Mouse (Mus musculus): ENCODE results near the gene Myo5a. TPM values are rescaled to one million over a fixed set of nuclear protein-coding genes. Genes with fewer than 3 reads are reported as not detected.

Gene Myo5a
- polyA plus RNA-seq, 1 experiment from 2014 or later, result 17.8 TPM

- H3K27ac ChIP-seq, result no peak overlapping the region
- H3K36me3 ChIP-seq, result no peaks in the 10 kb centered on the region
- 0 out of 2 replicates have a peak, but pooled peaks cover 2% of the 10 kb centered on the region for H3K4me1 ChIP-seq
- H3K4me3 ChIP-seq, result no peak overlapping the region
- H3K27me3 ChIP-seq, result no peaks in the 10 kb centered on the region
- ATAC-seq (ENCODE audit: insufficient number of reproducible peaks, low FRiP score, low TSS enrichment, low read depth), result no peak
- no peak overlapping the region for H3K4me2 ChIP-seq
- H3K9me3 ChIP-seq, result no peaks in the 10 kb centered on the region
- no peak overlapping the region for H3K9ac ChIP-seq
Observed at GRCm38 (mm10) chr9:75077191-75077590, 6.4 kb downstream of the Myo5a start.

GRCm38 (mm10) chr9:75085242-75085824, 14.5 kb downstream of the Myo5a start:
- no peaks in the 10 kb centered on the region for H3K9me3 ChIP-seq
- no peak overlapping the region for H3K4me3 ChIP-seq
- no peak overlapping the region for H3K9ac ChIP-seq
- WGBS, result 76% methylated on average over 5 of the region's 5 CpGs
- H3K27ac ChIP-seq, result no peak overlapping the region
- no peaks in the 10 kb centered on the region for H3K36me3 ChIP-seq
- no peaks in the 10 kb centered on the region for H3K4me1 ChIP-seq
- no peaks in the 10 kb centered on the region for H3K27me3 ChIP-seq
- H3K4me2 ChIP-seq, result no peak overlapping the region
- no peak for ATAC-seq (ENCODE audit: insufficient number of reproducible peaks, low FRiP score, low TSS enrichment, low read depth)

GRCm38 (mm10) chr9:75087823-75088222, 17.0 kb downstream of the Myo5a start:
- no peaks in the 10 kb centered on the region for H3K9me3 ChIP-seq
- no peaks in the 10 kb centered on the region for H3K27me3 ChIP-seq
- no peak overlapping the region for H3K4me3 ChIP-seq
- H3K36me3 ChIP-seq, result no peaks in the 10 kb centered on the region
- H3K4me2 ChIP-seq, result no peak overlapping the region
- WGBS, result 42% methylated on average over 2 of the region's 2 CpGs
- no peak for ATAC-seq (ENCODE audit: insufficient number of reproducible peaks, low FRiP score, low TSS enrichment, low read depth)
- H3K4me1 ChIP-seq, result no peaks in the 10 kb centered on the region
- no peak overlapping the region for H3K27ac ChIP-seq
- H3K9ac ChIP-seq, result no peak overlapping the region

- no peaks in the 10 kb centered on the region for H3K9me3 ChIP-seq
- no peak for ATAC-seq (ENCODE audit: insufficient number of reproducible peaks, low FRiP score, low TSS enrichment, low read depth)
- H3K27me3 ChIP-seq, result no peaks in the 10 kb centered on the region
- WGBS, result 76% methylated on average over 3 of the region's 3 CpGs
- no peak overlapping the region for H3K4me3 ChIP-seq
- no peak overlapping the region for H3K27ac ChIP-seq
- no peak overlapping the region for H3K4me2 ChIP-seq
- H3K36me3 ChIP-seq, result no peaks in the 10 kb centered on the region
- H3K4me1 ChIP-seq, result no peaks in the 10 kb centered on the region
- no peak overlapping the region for H3K9ac ChIP-seq
Observed at GRCm38 (mm10) chr9:75089285-75089684, 18.5 kb downstream of the Myo5a start.

GRCm38 (mm10) chr9:75092134-75092533, 21.3 kb downstream of the Myo5a start:
- Histone ChIP-seq H3K9me3 (no peaks in the 10 kb centered on the region), H3K36me3 (no peaks in the 10 kb centered on the region), H3K9ac (no peak overlapping the region), H3K4me2 (no peak overlapping the region), H3K4me3 (no peak overlapping the region), H3K27ac (no peak overlapping the region), H3K4me1 (no peaks in the 10 kb centered on the region), H3K27me3 (no peaks in the 10 kb centered on the region)
- 42% methylated on average over 1 of the region's 1 CpGs for WGBS
- ATAC-seq (ENCODE audit: insufficient number of reproducible peaks, low FRiP score, low TSS enrichment, low read depth), result no peak

GRCm38 (mm10) chr9:75094762-75095161, 23.9 kb downstream of the Myo5a start:
- H3K9me3 ChIP-seq, result no peaks in the 10 kb centered on the region
- no peaks in the 10 kb centered on the region for H3K27me3 ChIP-seq
- no peaks in the 10 kb centered on the region for H3K36me3 ChIP-seq
- no peaks in the 10 kb centered on the region for H3K4me1 ChIP-seq
- no peak overlapping the region for H3K9ac ChIP-seq
- H3K4me3 ChIP-seq, result no peak overlapping the region
- WGBS, result 73% methylated on average over 3 of the region's 3 CpGs
- no peak overlapping the region for H3K4me2 ChIP-seq
- ATAC-seq (ENCODE audit: insufficient number of reproducible peaks, low FRiP score, low TSS enrichment, low read depth), result no peak
- H3K27ac ChIP-seq, result no peak overlapping the region

GRCm38 (mm10) chr9:75098937-75099336, 28.1 kb downstream of the Myo5a start:
- Histone ChIP-seq H3K4me3 (no peak overlapping the region), H3K27ac (no peak overlapping the region), H3K36me3 (no peaks in the 10 kb centered on the region), H3K9me3 (no peaks in the 10 kb centered on the region), H3K9ac (no peak overlapping the region), H3K27me3 (no peaks in the 10 kb centered on the region), H3K4me2 (no peak overlapping the region), H3K4me1 (no peaks in the 10 kb centered on the region)
- 95% methylated on average over 9 of the region's 9 CpGs for WGBS
- ATAC-seq (ENCODE audit: insufficient number of reproducible peaks, low FRiP score, low TSS enrichment, low read depth), result no peak

- H3K9ac ChIP-seq, result no peak overlapping the region
- 76% methylated on average over 8 of the region's 8 CpGs for WGBS
- no peak overlapping the region for H3K4me2 ChIP-seq
- H3K27ac ChIP-seq, result no peak overlapping the region
- no peaks in the 10 kb centered on the region for H3K27me3 ChIP-seq
- H3K36me3 ChIP-seq, result no peaks in the 10 kb centered on the region
- ATAC-seq (ENCODE audit: insufficient number of reproducible peaks, low FRiP score, low TSS enrichment, low read depth), result no peak
- no peaks in the 10 kb centered on the region for H3K9me3 ChIP-seq
- H3K4me3 ChIP-seq, result no peak overlapping the region
- no peaks in the 10 kb centered on the region for H3K4me1 ChIP-seq
Observed at GRCm38 (mm10) chr9:75100157-75100781, 29.5 kb downstream of the Myo5a start.

- ATAC-seq (ENCODE audit: insufficient number of reproducible peaks, low FRiP score, low TSS enrichment, low read depth), result no peak
- Histone ChIP-seq H3K27me3 (no peaks in the 10 kb centered on the region), H3K4me2 (no peak overlapping the region), H3K36me3 (no peaks in the 10 kb centered on the region), H3K4me3 (no peak overlapping the region), H3K4me1 (no peaks in the 10 kb centered on the region), H3K9me3 (no peaks in the 10 kb centered on the region), H3K27ac (no peak overlapping the region), H3K9ac (no peak overlapping the region)
Observed at GRCm38 (mm10) chr9:75102131-75102530, 31.3 kb downstream of the Myo5a start.

GRCm38 (mm10) chr9:75116571-75117177, 45.9 kb downstream of the Myo5a start:
- Histone ChIP-seq H3K9me3 (no peaks in the 10 kb centered on the region), H3K4me3 (no peak overlapping the region), H3K4me2 (no peak overlapping the region), H3K4me1 (no peaks in the 10 kb centered on the region), H3K27me3 (no peaks in the 10 kb centered on the region), H3K9ac (no peak overlapping the region), H3K36me3 (peaks cover 6% of the 10 kb centered on the region; the same call in 1 of the 2 replicates), H3K27ac (no peak overlapping the region)
- ATAC-seq (ENCODE audit: insufficient number of reproducible peaks, low FRiP score, low TSS enrichment, low read depth), result no peak
- WGBS, result 83% methylated on average over 2 of the region's 2 CpGs

GRCm38 (mm10) chr9:75121126-75121525, 50.3 kb downstream of the Myo5a start:
- no peak for ATAC-seq (ENCODE audit: insufficient number of reproducible peaks, low FRiP score, low TSS enrichment, low read depth)
- no peak overlapping the region for H3K9ac ChIP-seq
- H3K27ac ChIP-seq, result no peak overlapping the region
- H3K27me3 ChIP-seq, result no peaks in the 10 kb centered on the region
- H3K4me2 ChIP-seq, result no peak overlapping the region
- peaks cover 6% of the 10 kb centered on the region; the same call in 1 of the 2 replicates for H3K36me3 ChIP-seq
- WGBS, result 87% methylated on average over 3 of the region's 3 CpGs
- H3K9me3 ChIP-seq, result no peaks in the 10 kb centered on the region
- H3K4me3 ChIP-seq, result no peak overlapping the region
- H3K4me1 ChIP-seq, result no peaks in the 10 kb centered on the region

GRCm38 (mm10) chr9:75124201-75124721, 53.4 kb downstream of the Myo5a start:
- no peak overlapping the region for H3K4me2 ChIP-seq
- no peak overlapping the region for H3K27ac ChIP-seq
- H3K4me1 ChIP-seq, result no peaks in the 10 kb centered on the region
- peaks cover 3% of the 10 kb centered on the region; the same call in 1 of the 2 replicates for H3K36me3 ChIP-seq
- no peak overlapping the region for H3K4me3 ChIP-seq
- 54% methylated on average over 6 of the region's 6 CpGs for WGBS
- ATAC-seq (ENCODE audit: insufficient number of reproducible peaks, low FRiP score, low TSS enrichment, low read depth), result no peak
- H3K9ac ChIP-seq, result no peak overlapping the region
- no peaks in the 10 kb centered on the region for H3K27me3 ChIP-seq
- no peaks in the 10 kb centered on the region for H3K9me3 ChIP-seq

Data from limb, embryonic 15.5 days (tissue).